ENCODE assay signal across 17 mouse cellular contexts in the genomic region with DNA sequence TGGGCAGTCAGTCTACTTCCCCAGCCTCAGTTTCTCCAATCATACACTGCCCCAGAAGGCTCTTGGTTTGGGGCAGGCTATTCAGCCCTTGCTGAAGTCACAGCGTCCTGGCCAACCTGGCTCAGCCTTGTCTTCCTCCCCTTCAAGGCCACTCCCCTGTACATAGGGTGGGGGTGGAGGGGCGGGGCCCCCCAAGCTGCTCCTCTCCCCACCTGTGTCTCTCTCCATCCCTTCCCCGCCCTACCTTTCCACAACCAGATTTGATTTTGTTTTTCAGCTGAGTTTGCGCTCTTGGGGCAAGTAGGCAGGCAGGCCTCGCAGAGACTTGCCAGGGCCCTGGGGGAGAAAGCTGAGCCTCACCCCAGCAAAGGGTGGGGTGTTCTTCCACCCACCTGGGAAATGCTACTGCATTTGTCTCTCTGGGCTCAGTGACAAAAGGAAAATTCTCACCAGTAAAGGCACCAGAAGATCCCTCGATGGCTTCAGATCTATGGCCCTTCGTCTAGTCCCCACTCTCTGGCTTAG. TPM values are rescaled to one million over a fixed set of nuclear protein-coding genes. Genes with fewer than 3 reads are reported as not detected.
DNase-seq lines count a peak whose midpoint lies in the region; ATAC-seq and TF ChIP-seq lines count a peak whose summit lies in the region.
"Had no signal": no experiment of that assay in that cellular context is flagged by ENCODE, and none has a peak within 500 bp of the region (broad histone marks: within the 10 kb centered on the region; RNA-seq: fewer than 3 reads in every experiment).

No protein-coding gene starts in this region.

- 0 out of 2 replicates have a peak, but pooled peaks have one; percentile 20 for ATAC-seq in limb, embryonic 12.5 days (ENCODE audit: insufficient number of reproducible peaks, insufficient read depth, low FRiP score, low TSS enrichment, low read depth)
- no peak for ATAC-seq in limb, embryonic 14.5 days (ENCODE audit: low FRiP score, low read depth)
- ATAC-seq in stomach, embryonic 16.5 days (ENCODE audit: insufficient read depth, low FRiP score) = peak; percentile 62
- ATAC-seq: forebrain, embryonic 15.5 days; hindbrain, embryonic 16.5 days; inflammation-experienced regulatory T-cells, adult 6 months had no signal

- H3K4me3 ChIP-seq in limb, embryonic 12.5 days (replicated peaks) = no peak overlapping the region
- H3K4me3 ChIP-seq in limb, embryonic 10.5 days = no peak overlapping the region
- H3K4me3 ChIP-seq in limb, embryonic 14.5 days (replicated peaks; ENCODE audit: low read length) = no peak overlapping the region
- H3K4me3 ChIP-seq in stomach, embryonic 16.5 days (replicated peaks; ENCODE audit: low read length) = no peak overlapping the region
- H3K4me3 ChIP-seq: forebrain, embryonic 15.5 days; heart, embryonic 13.5 days; hindbrain, embryonic 12.5 days had no signal

- 52% methylated on average over 7 of the region's 7 CpGs for WGBS in limb, embryonic 12.5 days
- 58% methylated on average over 7 of the region's 7 CpGs for WGBS in limb, embryonic 10.5 days
- 51% methylated on average over 7 of the region's 7 CpGs for WGBS in limb, embryonic 14.5 days
- 45% methylated on average over 7 of the region's 7 CpGs for WGBS in stomach, embryonic 16.5 days

- H3K4me2 ChIP-seq in limb, embryonic 12.5 days = no peak overlapping the region
- no peak overlapping the region for H3K4me2 ChIP-seq in limb, embryonic 14.5 days (replicated peaks; ENCODE audit: low read depth, low read length, severe bottlenecking)
- H3K4me2 ChIP-seq in stomach, embryonic 16.5 days (ENCODE audit: low read depth, low read length) = no peak overlapping the region
- H3K4me2 ChIP-seq: forebrain, embryonic 15.5 days; heart, embryonic 13.5 days; hindbrain, embryonic 12.5 days had no signal

- no peak for TF ChIP-seq POLR2A in limb, embryonic 14.5 days (IDR thresholded peaks at IDR 0.05; ENCODE audit: borderline replicate concordance, extremely low read depth, insufficient read depth, insufficient read length)

- H3K9me3 ChIP-seq in limb, embryonic 12.5 days = no peaks in the 10 kb centered on the region
- no peaks in the 10 kb centered on the region for H3K9me3 ChIP-seq in limb, embryonic 10.5 days (replicated peaks)
- no peaks in the 10 kb centered on the region for H3K9me3 ChIP-seq in limb, embryonic 14.5 days (ENCODE audit: control insufficient read depth, low read length)
- H3K9me3 ChIP-seq in stomach, embryonic 16.5 days (replicated peaks; ENCODE audit: control insufficient read depth, low read length) = no peaks in the 10 kb centered on the region
- H3K9me3 ChIP-seq: forebrain, embryonic 15.5 days; heart, embryonic 13.5 days; hindbrain, embryonic 12.5 days had no signal

- DNase-seq in limb, embryonic 10.5 days (ENCODE audit: low spot score) = no peak
- DNase-seq in limb, embryonic 14.5 days (ENCODE audit: low spot score) = peak; percentile 44
- DNase-seq in spleen, postnatal 14 days (ENCODE audit: low spot score in 2 of 2) = no peak
- DNase-seq in cerebellum, adult 9-11 months = no peak
- DNase-seq: adrenal gland, adult 2 months; adrenal gland, postnatal 25 days; cerebellum, adult 8-10 months; cerebellum, postnatal 25 days; gastrocnemius, postnatal 14 days; heart, postnatal 36 days had no signal

- no peaks in the 10 kb centered on the region; the same call in 1 of the 2 replicates for H3K4me1 ChIP-seq in limb, embryonic 12.5 days (replicated peaks)
- 0 out of 2 replicates have a peak, but pooled peaks cover 4% of the 10 kb centered on the region for H3K4me1 ChIP-seq in limb, embryonic 10.5 days
- no peaks in the 10 kb centered on the region for H3K4me1 ChIP-seq in limb, embryonic 14.5 days (ENCODE audit: control insufficient read depth, insufficient read depth, low read length)
- 0 out of 2 replicates have a peak, but pooled peaks cover under 1% of the 10 kb centered on the region for H3K4me1 ChIP-seq in stomach, embryonic 16.5 days (ENCODE audit: control insufficient read depth, insufficient read depth, low read length)
- H3K4me1 ChIP-seq: forebrain, embryonic 15.5 days; heart, embryonic 13.5 days; hindbrain, embryonic 12.5 days had no signal

- peaks cover 6% of the 10 kb centered on the region; the same call in 1 of the 2 replicates for H3K27me3 ChIP-seq in limb, embryonic 12.5 days
- H3K27me3 ChIP-seq in limb, embryonic 10.5 days (ENCODE audit: low read depth, poor library complexity, severe bottlenecking) = peaks cover 3% of the 10 kb centered on the region; the same call in 1 of the 2 replicates
- no peaks in the 10 kb centered on the region for H3K27me3 ChIP-seq in limb, embryonic 14.5 days (ENCODE audit: control insufficient read depth, insufficient read depth, low read length)
- no peaks in the 10 kb centered on the region for H3K27me3 ChIP-seq in stomach, embryonic 16.5 days (ENCODE audit: control insufficient read depth, insufficient read depth, low read length)
- H3K27me3 ChIP-seq: forebrain, embryonic 15.5 days had no signal

- 0 out of 2 replicates have a peak overlapping the region, but pooled peaks have one; percentile 8 for H3K27ac ChIP-seq in limb, embryonic 12.5 days
- no peak overlapping the region for H3K27ac ChIP-seq in limb, embryonic 10.5 days
- H3K27ac ChIP-seq in limb, embryonic 14.5 days (replicated peaks; ENCODE audit: low read depth, low read length) = no peak overlapping the region
- peak overlapping the region; percentile 83 for H3K27ac ChIP-seq in stomach, embryonic 16.5 days (ENCODE audit: low read length)
- H3K27ac ChIP-seq: forebrain, embryonic 15.5 days; heart, embryonic 13.5 days; hindbrain, embryonic 12.5 days had no signal

- H3K36me3 ChIP-seq in limb, embryonic 12.5 days = no peaks in the 10 kb centered on the region
- no peaks in the 10 kb centered on the region for H3K36me3 ChIP-seq in limb, embryonic 10.5 days
- no peaks in the 10 kb centered on the region for H3K36me3 ChIP-seq in limb, embryonic 14.5 days (ENCODE audit: control insufficient read depth, insufficient read depth, low read length)
- no peaks in the 10 kb centered on the region for H3K36me3 ChIP-seq in stomach, embryonic 16.5 days (ENCODE audit: control insufficient read depth, insufficient read depth, low read length)
- H3K36me3 ChIP-seq: forebrain, embryonic 15.5 days; heart, embryonic 13.5 days; hindbrain, embryonic 12.5 days had no signal

- no peak overlapping the region for H3K9ac ChIP-seq in limb, embryonic 12.5 days (replicated peaks)
- no peak overlapping the region for H3K9ac ChIP-seq in limb, embryonic 14.5 days (ENCODE audit: low read depth, low read length, severe bottlenecking)
- no peak overlapping the region for H3K9ac ChIP-seq in stomach, embryonic 16.5 days (ENCODE audit: low read length)
- H3K9ac ChIP-seq: forebrain, embryonic 15.5 days; heart, embryonic 13.5 days; hindbrain, embryonic 12.5 days had no signal

RNA-seq across cellular contexts. Expression of a gene that starts 19.0 kb away (rescaled TPM):
- 1.3 and 2.6 TPM in 2 replicates for polyA plus RNA-seq in limb, embryonic 12.5 days (2016; fragmentation: Nextera tagmentation; extraction: Ambion mirVana)
- polyA plus RNA-seq in limb, embryonic 10.5 days (2016; fragmentation: Nextera tagmentation; extraction: Ambion mirVana) = 0.30 and 0.63 TPM in 2 replicates
- polyA plus RNA-seq in limb, embryonic 14.5 days (2012; rRNA removed) = 36.0 and 41.5 TPM in 2 replicates
- polyA plus RNA-seq in limb, embryonic 14.5 days (2014; fragmentation: Nextera tagmentation; extraction: Ambion mirVana) = 25.5 and 31.2 TPM in 2 replicates
- polyA plus RNA-seq in stomach, embryonic 16.5 days (2015; fragmentation: Nextera tagmentation; extraction: Ambion mirVana) = 49.8 and 67.2 TPM in 2 replicates
- polyA plus RNA-seq: adrenal gland, adult 2 months; forebrain, embryonic 15.5 days; inflammation-experienced regulatory T-cells, adult 6 months had no signal

Comparison
In these comparisons a context has a peak if more than half of its experiments do, and no peak if none do; other contexts are left out.
1. H3K27ac ChIP-seq: peak in limb, embryonic 12.5 days (single experiment) and stomach, embryonic 16.5 days (single experiment); none in limb, embryonic 10.5 days (single experiment) and limb, embryonic 14.5 days (single experiment).